Mouse (Mus musculus) hindbrain, embryonic 10.5 days (tissue): ENCODE results near the gene Nudt2. TPM values are rescaled to one million over a fixed set of nuclear protein-coding genes. Genes with fewer than 3 reads are reported as not detected.

ENCODE experiments used
- DNase-seq: peaks from one replicate; pipeline ENCODE4 v3.0.0-alpha.2; 2017; ENCODE audit warnings: low spot score
- H3K27ac ChIP-seq: fragments of 300-500 bp; sonication (generic); 2 replicates; pipeline ENCODE4 v1.5.1; 2016; ENCODE audit warnings: mild to moderate bottlenecking, moderate library complexity
- H3K27me3 ChIP-seq: fragments of 300-500 bp; sonication (generic); 2 replicates; pipeline ENCODE4 v1.6.1; 2016; ENCODE audit warnings: mild to moderate bottlenecking; ENCODE audit not compliant: poor library complexity, insufficient read depth, severe bottlenecking
- H3K36me3 ChIP-seq: fragments of 300-500 bp; sonication (generic); 2 replicates; pipeline ENCODE4 v1.6.1; 2016; ENCODE audit warnings: mild to moderate bottlenecking, moderate library complexity
- H3K4me1 ChIP-seq: fragments of 300-500 bp; sonication (generic); replicated peaks from 2 replicates; pipeline ENCODE4 v1.6.1; 2016; ENCODE audit warnings: mild to moderate bottlenecking
- H3K4me3 ChIP-seq: fragments of 300-500 bp; sonication (generic); 2 replicates; pipeline ENCODE4 v1.5.1; 2016; ENCODE audit warnings: mild to moderate bottlenecking, moderate library complexity
- H3K9me3 ChIP-seq: fragments of 300-500 bp; sonication (generic); 2 replicates; pipeline ENCODE4 v1.6.1; 2016; ENCODE audit warnings: mild to moderate bottlenecking, moderate library complexity
- WGBS: fragments of 180-500 bp; shearing (Covaris S2); methylation state at CpG from one replicate; pipeline ENCODE4 v1.1.7; 2016; 5-methylcytosine and 5-hydroxymethylcytosine counted together
- polyA plus RNA-seq: library from polyadenylated mRNA; unstranded; fragments of >200 nt; fragmentation: Nextera tagmentation; extraction: Ambion mirVana; gene quantifications from 2 replicates; pipeline ENCODE4 v1.2.1, GENCODE M21; 2016

Nudt2 gene
- polyA plus RNA-seq, 1 experiment from 2014 or later: 73.0 TPM

GRCm38 (mm10) chr4:41497046-41497445, 32.1 kb downstream of the Nudt2 start:
- Histone ChIP-seq H3K4me3 (no peak overlapping the region), H3K36me3 (peaks cover 16% of the 10 kb centered on the region; the same call in 1 of the 2 replicates), H3K9me3 (no peaks in the 10 kb centered on the region), H3K27ac (no peak overlapping the region), H3K4me1 (peaks cover 31% of the 10 kb centered on the region), H3K27me3 (peaks cover 88% of the 10 kb centered on the region)
- WGBS: 35% methylated on average over 5 of the region's 5 CpGs
- no peak for DNase-seq

- Histone ChIP-seq H3K27ac (peak overlapping the region; percentile 50; the same call in 1 of the 2 replicates), H3K4me1 (peaks cover 37% of the 10 kb centered on the region), H3K27me3 (peaks cover 93% of the 10 kb centered on the region), H3K36me3 (peaks cover 16% of the 10 kb centered on the region; the same call in 1 of the 2 replicates), H3K9me3 (no peaks in the 10 kb centered on the region), H3K4me3 (peak overlapping the region; percentile 46)
- WGBS: under 1% methylated on average over 34 of the region's 34 CpGs
- DNase-seq: peak; percentile 69
Measured at GRCm38 (mm10) chr4:41497579-41497978, 32.6 kb downstream of the Nudt2 start.

GRCm38 (mm10) chr4:41497995-41498845, 33.3 kb downstream of the Nudt2 start:
- DNase-seq: peak; percentile 36
- 0 out of 2 replicates have a peak overlapping the region, but pooled peaks have one; percentile 50 for H3K27ac ChIP-seq
- 5% methylated on average over 72 of the region's 72 CpGs for WGBS

GRCm38 (mm10) chr4:41498921-41499391, 34.0 kb downstream of the Nudt2 start:
- peaks cover 16% of the 10 kb centered on the region; the same call in 1 of the 2 replicates for H3K36me3 ChIP-seq
- 0 out of 2 replicates have a peak overlapping the region, but pooled peaks have one; percentile 53 for H3K27ac ChIP-seq
- peaks cover 87% of the 10 kb centered on the region for H3K27me3 ChIP-seq
- peaks cover 43% of the 10 kb centered on the region for H3K4me1 ChIP-seq
- no peaks in the 10 kb centered on the region for H3K9me3 ChIP-seq
- peak overlapping the region; percentile 46 for H3K4me3 ChIP-seq
- WGBS: 2% methylated on average over 43 of the region's 43 CpGs
- DNase-seq: peak; percentile 61

More at GRCm38 (mm10) chr4:41497995-41498845, 33.3 kb downstream of the Nudt2 start:
- Histone ChIP-seq H3K27me3 (peaks cover 94% of the 10 kb centered on the region), H3K36me3 (peaks cover 16% of the 10 kb centered on the region; the same call in 1 of the 2 replicates), H3K9me3 (no peaks in the 10 kb centered on the region), H3K4me1 (peaks cover 43% of the 10 kb centered on the region), H3K4me3 (peak overlapping the region; percentile 46)

DNA sequence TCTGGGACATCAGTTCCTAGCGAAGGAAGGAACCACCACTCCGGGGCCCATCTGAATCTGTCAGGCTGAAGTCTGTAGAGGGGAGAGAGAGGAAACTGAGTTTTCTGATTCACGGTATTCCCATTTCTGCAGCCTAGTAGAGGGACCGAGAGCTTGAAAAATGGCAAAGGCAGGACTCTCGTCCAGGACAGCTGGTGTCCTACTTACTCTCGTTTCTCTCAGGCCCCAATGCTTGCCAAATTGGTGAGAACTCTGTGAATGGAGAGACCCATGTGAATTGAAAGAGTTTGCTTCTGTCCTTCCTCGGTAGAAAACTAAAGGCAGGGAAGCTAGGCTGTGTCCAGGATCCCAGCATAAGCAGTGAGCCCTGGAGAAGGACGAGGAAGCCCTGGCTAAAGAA, 34.7 kb downstream of the Nudt2 start:
- no peak for DNase-seq
- no peaks in the 10 kb centered on the region for H3K9me3 ChIP-seq
- H3K27ac ChIP-seq: no peak overlapping the region
- no peak overlapping the region for H3K4me3 ChIP-seq
- WGBS: 54% methylated on average over 8 of the region's 8 CpGs
- peaks cover 16% of the 10 kb centered on the region; the same call in 1 of the 2 replicates for H3K36me3 ChIP-seq
- H3K27me3 ChIP-seq: peaks cover 81% of the 10 kb centered on the region
- H3K4me1 ChIP-seq: peaks cover 43% of the 10 kb centered on the region

DNA sequence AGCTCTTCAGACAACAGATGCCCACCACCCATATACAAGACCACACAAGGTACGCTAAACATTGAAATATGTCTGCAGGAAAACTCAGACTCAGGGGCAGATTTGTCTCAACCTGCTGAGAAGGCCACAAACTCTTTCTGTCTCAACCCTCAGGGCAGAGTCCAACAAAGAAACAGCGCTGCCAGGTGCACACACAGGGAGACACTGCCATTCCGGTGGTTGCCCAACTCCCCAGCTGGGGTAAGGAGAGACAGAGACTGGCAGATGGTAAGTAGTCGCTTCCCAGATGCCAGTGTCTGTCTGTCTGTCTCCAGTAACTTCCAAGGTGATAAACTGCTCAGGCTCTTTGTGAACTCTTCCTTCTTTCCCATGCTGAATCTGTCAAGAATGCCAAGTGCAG, 35.8 kb downstream of the Nudt2 start:
- Histone ChIP-seq H3K36me3 (peaks cover 15% of the 10 kb centered on the region; the same call in 1 of the 2 replicates), H3K9me3 (no peaks in the 10 kb centered on the region), H3K4me1 (peaks cover 48% of the 10 kb centered on the region), H3K27me3 (peaks cover 77% of the 10 kb centered on the region), H3K4me3 (no peak overlapping the region), H3K27ac (no peak overlapping the region)
- WGBS: 80% methylated on average over 4 of the region's 4 CpGs
- no peak for DNase-seq

DNA sequence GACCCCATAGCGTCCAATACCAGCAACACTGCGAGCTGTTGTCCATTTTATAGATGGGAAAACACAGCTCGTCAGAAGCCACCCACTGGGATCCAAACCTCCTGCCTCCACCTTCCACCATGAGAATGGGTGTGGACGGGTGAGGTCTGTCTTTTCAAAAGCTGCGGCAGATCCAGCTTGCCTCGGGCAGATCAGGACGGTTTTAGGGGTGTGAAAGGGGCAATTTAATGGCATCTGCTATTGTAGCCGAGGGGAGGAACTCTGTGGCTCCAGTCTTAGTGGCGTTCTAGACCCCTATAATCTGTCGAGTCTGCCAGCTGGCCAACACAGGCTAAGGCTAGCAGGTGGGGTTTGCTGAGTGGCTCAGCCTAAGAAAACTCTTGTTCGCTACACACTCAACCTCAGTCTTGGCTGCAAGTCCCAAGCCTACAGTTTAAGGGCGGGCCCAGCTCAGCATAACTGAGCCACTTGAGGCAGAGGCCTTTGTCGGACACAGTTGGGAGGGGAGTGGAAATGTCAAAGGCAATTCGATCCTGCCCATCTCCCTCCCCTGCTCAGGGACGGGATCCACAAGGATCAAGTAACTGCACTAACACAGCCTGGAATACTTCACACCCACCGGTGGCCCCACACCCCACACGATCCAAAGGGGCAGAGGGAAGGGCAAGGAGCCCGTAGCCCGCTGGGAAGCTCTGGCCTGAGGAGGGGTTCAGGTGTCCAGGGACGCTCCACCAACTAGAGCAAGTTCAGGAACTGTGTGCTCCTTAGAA, 37.4 kb downstream of the Nudt2 start:
- WGBS: 14% methylated on average over 20 of the region's 20 CpGs
- DNase-seq: no peak
- peak overlapping the region; percentile 75 for H3K27ac ChIP-seq
- no peaks in the 10 kb centered on the region for H3K36me3 ChIP-seq
- peaks cover 62% of the 10 kb centered on the region for H3K27me3 ChIP-seq
- no peaks in the 10 kb centered on the region for H3K9me3 ChIP-seq
- H3K4me3 ChIP-seq: peak overlapping the region; percentile 58
- H3K4me1 ChIP-seq: peaks cover 60% of the 10 kb centered on the region

DNA sequence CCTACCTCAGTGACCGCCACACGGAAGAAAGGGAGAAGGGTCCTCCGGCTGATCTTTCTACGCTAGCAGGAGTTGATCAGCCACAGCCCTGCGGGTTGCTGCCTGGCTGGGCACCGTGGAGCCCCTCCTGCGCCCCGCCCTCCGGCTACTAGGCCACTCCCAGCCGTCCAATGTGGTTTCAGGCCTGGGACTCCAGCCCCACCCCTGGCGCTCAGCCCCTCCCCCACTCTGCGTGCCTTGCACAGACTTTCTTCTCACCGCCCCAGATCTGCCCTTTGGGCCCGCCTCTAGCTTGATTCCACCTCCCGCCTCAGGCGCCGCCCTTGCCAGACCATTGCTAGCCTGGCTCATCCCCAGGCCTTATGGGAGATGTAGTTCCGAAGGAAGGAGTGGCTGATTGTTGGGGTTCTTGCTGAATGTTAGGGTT, 38.0 kb downstream of the Nudt2 start, which contains the start of gene AI464131:
Gene AI464131 (minus strand): TSS at position 91 of the 427 bp plus-strand sequence.
- no peaks in the 10 kb centered on the region for H3K9me3 ChIP-seq
- 2% methylated on average over 18 of the region's 18 CpGs for WGBS
- peaks cover 60% of the 10 kb centered on the region for H3K4me1 ChIP-seq
- DNase-seq: peak; percentile 98
- peak within 1 kb of the TSS; percentile 58 for H3K4me3 ChIP-seq
- no peaks in the 10 kb centered on the region for H3K36me3 ChIP-seq
- peak within 1 kb of the TSS; percentile 75 for H3K27ac ChIP-seq
- H3K27me3 ChIP-seq: peaks cover 60% of the 10 kb centered on the region

DNA sequence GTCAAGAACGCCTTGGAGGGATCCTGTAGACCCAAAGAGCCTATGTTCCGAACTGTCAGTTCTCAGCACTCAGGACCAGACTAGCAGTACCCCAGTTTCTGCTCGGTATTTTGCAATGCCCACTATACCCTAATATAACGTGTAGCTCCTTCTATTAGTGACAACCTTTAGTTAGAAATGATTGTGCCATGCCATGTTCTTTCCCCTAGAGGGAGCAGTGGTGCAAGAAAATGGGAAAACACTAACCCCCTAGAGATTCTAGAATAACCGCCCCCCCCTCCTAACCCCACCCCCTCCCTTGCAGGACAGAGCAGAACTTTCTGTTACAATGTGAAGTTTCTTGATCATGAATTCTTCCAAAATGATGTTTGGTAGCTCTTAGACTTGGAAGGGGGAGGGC, 39.4 kb downstream of the Nudt2 start:
- DNase-seq: no peak
- no peaks in the 10 kb centered on the region for H3K36me3 ChIP-seq
- H3K27me3 ChIP-seq: peaks cover 59% of the 10 kb centered on the region
- WGBS: 74% methylated on average over 5 of the region's 5 CpGs
- H3K4me1 ChIP-seq: peaks cover 47% of the 10 kb centered on the region
- H3K4me3 ChIP-seq: no peak overlapping the region
- no peaks in the 10 kb centered on the region for H3K9me3 ChIP-seq
- H3K27ac ChIP-seq: no peak overlapping the region

DNA sequence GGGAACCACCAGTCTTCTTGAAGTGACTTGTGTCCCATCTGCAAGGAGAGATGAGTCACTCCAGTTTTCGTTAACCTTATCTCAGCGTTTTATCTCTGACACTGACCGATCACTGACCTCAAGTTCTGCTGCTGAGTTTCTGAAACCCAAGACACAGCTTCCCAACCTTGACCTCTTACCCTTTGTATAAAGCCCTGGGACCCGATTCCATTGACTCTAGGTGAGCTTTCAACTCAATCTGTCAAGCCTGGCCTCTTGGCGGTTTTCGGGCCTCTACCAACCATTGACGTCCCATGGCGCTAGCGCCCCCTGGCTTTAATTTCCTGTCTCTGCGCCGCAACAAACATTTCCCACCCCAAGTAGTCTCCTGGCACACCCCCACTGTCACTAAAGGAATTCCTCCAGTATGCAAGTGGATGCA, 40.2 kb downstream of the Nudt2 start:
- Histone ChIP-seq H3K4me1 (peaks cover 45% of the 10 kb centered on the region), H3K4me3 (no peak overlapping the region), H3K36me3 (no peaks in the 10 kb centered on the region), H3K9me3 (no peaks in the 10 kb centered on the region), H3K27me3 (peaks cover 57% of the 10 kb centered on the region), H3K27ac (no peak overlapping the region)
- DNase-seq: no peak
- 50% methylated on average over 11 of the region's 11 CpGs for WGBS

DNA sequence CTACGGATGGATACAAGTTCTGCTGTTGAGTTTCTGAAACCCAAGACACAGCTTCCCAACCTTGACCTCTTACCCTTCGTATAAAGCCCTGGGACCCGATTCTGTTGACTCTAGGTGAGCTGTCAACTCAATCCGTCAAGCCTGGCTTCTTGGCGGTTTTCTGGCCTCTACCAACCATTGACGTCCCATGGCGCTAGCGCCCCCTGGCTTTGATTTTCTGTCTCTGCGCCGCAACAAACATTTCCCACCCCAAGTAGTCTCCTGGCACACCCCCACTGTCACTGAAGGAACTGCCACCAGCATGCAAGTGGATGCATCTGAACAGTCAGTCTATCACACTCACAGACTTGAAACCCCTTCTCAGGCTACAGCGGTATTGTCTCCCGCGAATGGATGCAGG, 41.2 kb downstream of the Nudt2 start:
- H3K27ac ChIP-seq: peak overlapping the region; percentile 90

DNA sequence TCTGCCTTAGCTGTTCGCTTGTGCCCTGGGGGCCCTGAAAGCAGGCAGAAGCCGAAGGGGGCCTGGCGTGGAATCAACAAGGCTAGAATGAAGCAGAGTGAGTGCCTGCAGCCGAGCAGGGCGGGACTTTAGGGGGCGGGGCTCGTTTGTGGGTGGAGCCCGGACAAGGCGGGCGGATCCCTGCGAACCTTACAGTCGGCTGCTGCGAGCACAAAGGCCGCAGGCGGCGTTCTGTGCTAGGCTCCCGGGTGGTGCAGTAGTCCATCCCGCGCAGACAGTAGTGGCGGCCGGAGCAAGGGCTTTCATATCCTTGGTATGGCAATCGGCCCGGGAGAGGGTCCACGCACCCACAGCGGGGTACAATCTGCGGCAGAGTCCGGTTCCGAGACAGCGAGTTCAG, 42.0 kb downstream of the Nudt2 start:
- no peaks in the 10 kb centered on the region for H3K36me3 ChIP-seq
- H3K9me3 ChIP-seq: no peaks in the 10 kb centered on the region
- H3K27me3 ChIP-seq: peaks cover 50% of the 10 kb centered on the region
- peak; percentile 91 for DNase-seq
- H3K27ac ChIP-seq: peak overlapping the region; percentile 90
- H3K4me3 ChIP-seq: peak overlapping the region; percentile 62
- H3K4me1 ChIP-seq: peaks cover 41% of the 10 kb centered on the region
- under 1% methylated on average over 29 of the region's 29 CpGs for WGBS

More for the DNA sequence above, 41.2 kb downstream of the Nudt2 start:
- peak; percentile 66 for DNase-seq
- Histone ChIP-seq H3K4me1 (peaks cover 45% of the 10 kb centered on the region), H3K4me3 (peak overlapping the region; percentile 62), H3K9me3 (no peaks in the 10 kb centered on the region), H3K27me3 (peaks cover 51% of the 10 kb centered on the region), H3K36me3 (no peaks in the 10 kb centered on the region)
- 8% methylated on average over 13 of the region's 13 CpGs for WGBS
